Mouse (Mus musculus) erythroblast, adult 5-6 weeks (primary cell): ENCODE data around the gene Pla2g15. TPM values are rescaled to one million over a fixed set of nuclear protein-coding genes. Genes with fewer than 3 reads are reported as not detected.
"Not testable (repeated sequence)": the region's sequence is repeated elsewhere in the genome, so short reads cannot be mapped to it uniquely, and the experiment has no call there.

ENCODE experiments used
- ATAC-seq: replicated peaks from 2 replicates; pipeline ENCODE4 v1.8.0; 2016; ENCODE audit warnings: moderate number of reproducible peaks, mild to moderate bottlenecking, moderate TSS enrichment, inconsistent platforms; ENCODE audit not compliant: poor library complexity, low FRiP score, severe bottlenecking
- total RNA-seq, 2 experiments: library from RNA; stranded (forward) in 1 of 2; stranded (reverse) in 1 of 2; fragments of 150-400 nt in 1 of 2; fragments of 200-764, 138-1000 nt in 1 of 2; gene quantifications; 2 replicates each; pipeline versions ENCODE4 v1.2.3 to v1.2.4; 2015 to 2017; ENCODE audit warnings: low replicate concordance in 2 of 2

The Pla2g15 gene
- total RNA-seq, 2 experiments from 2014 or later = 5.4 to 6.3 TPM

- ATAC-seq = no peak
Measured at GRCm38 (mm10) chr8:106163251-106163650, 13.1 kb downstream of the Pla2g15 start.

- ATAC-seq = no peak
Measured at GRCm38 (mm10) chr8:106165460-106165859, 15.3 kb downstream of the Pla2g15 start.

- peak; percentile 70 for ATAC-seq
Measured at GRCm38 (mm10) chr8:106168356-106169016, 18.3 kb downstream of the Pla2g15 start, which contains the start of gene Slc7a6. TSS of gene Slc7a6 (plus strand) at chr8:106168857.

GRCm38 (mm10) chr8:106169017-106169933, 19.1 kb downstream of the Pla2g15 start:
- no peak for ATAC-seq

- no peak for ATAC-seq
Measured at GRCm38 (mm10) chr8:106169934-106170480, 19.8 kb downstream of the Pla2g15 start.

- ATAC-seq = no peak
Measured at GRCm38 (mm10) chr8:106173566-106173965, 23.4 kb downstream of the Pla2g15 start.

GRCm38 (mm10) chr8:106176891-106177290, 26.7 kb downstream of the Pla2g15 start:
- no peak for ATAC-seq

- ATAC-seq = no peak
Measured at GRCm38 (mm10) chr8:106177594-106177993, 27.4 kb downstream of the Pla2g15 start.

- no peak for ATAC-seq
Measured at GRCm38 (mm10) chr8:106178428-106178827, 28.2 kb downstream of the Pla2g15 start.

- no peak for ATAC-seq
Measured at GRCm38 (mm10) chr8:106185628-106186270, 35.5 kb downstream of the Pla2g15 start.

- ATAC-seq = no peak
Measured at GRCm38 (mm10) chr8:106186394-106186793, 36.2 kb downstream of the Pla2g15 start.

GRCm38 (mm10) chr8:106189162-106189561, 39.0 kb downstream of the Pla2g15 start:
- no peak for ATAC-seq

- no peak for ATAC-seq
Measured at GRCm38 (mm10) chr8:106191639-106192038, 41.4 kb downstream of the Pla2g15 start.

- ATAC-seq = no peak
Measured at GRCm38 (mm10) chr8:106193162-106193561, 43.0 kb downstream of the Pla2g15 start.

- no peak for ATAC-seq
Measured at GRCm38 (mm10) chr8:106194062-106194461, 43.9 kb downstream of the Pla2g15 start.

- ATAC-seq = 0 out of 2 replicates have a peak, but pooled peaks have one; percentile 29
Measured at GRCm38 (mm10) chr8:106198741-106199140, 48.5 kb downstream of the Pla2g15 start.

GRCm38 (mm10) chr8:106199596-106199995, 49.4 kb downstream of the Pla2g15 start:
- not testable (repeated sequence) for ATAC-seq

GRCm38 (mm10) chr8:106210035-106210731, 60.0 kb downstream of the Pla2g15 start:
- peak; percentile 37 for ATAC-seq

- peak; percentile 98 for ATAC-seq
Measured at GRCm38 (mm10) chr8:106210821-106211345, 60.7 kb downstream of the Pla2g15 start, which contains the start of the genes Slc7a6os and Prmt7. TSS of gene Slc7a6os (minus strand) at chr8:106210935. TSS of gene Prmt7 (plus strand) at chr8:106210936.
